Mouse (Mus musculus) liver, embryonic 12.5 days (tissue): ENCODE measurements around the gene Mrgpra2a. TPM values are rescaled to one million over a fixed set of nuclear protein-coding genes. Genes with fewer than 3 reads are reported as not detected.

Experiments used
- polyA plus RNA-seq: library from polyadenylated mRNA; unstranded; fragments of >200 nt; fragmentation: Nextera tagmentation; extraction: Ambion mirVana; gene quantifications from 2 replicates; pipeline ENCODE4 v1.2.1, GENCODE M21; 2016

The Mrgpra2a gene
- polyA plus RNA-seq, 1 experiment from 2014 or later = 0.11 TPM

Other genes with a start within 250 kb of the Mrgpra2a start
- gene Mrgpra6, start 247.2 kb downstream of the Mrgpra2a start, polyA plus RNA-seq = not detected in 2 replicates
- not detected in 2 replicates for gene Mrgpra9, start 199.3 kb downstream of the Mrgpra2a start, polyA plus RNA-seq
- not detected in 2 replicates for gene Mrgpra1, start 97.9 kb downstream of the Mrgpra2a start, polyA plus RNA-seq
- gene Mrgpra2b, start 76.7 kb upstream of the Mrgpra2a start, polyA plus RNA-seq = 0.31 TPM in 2 replicates
- not detected in 2 replicates for gene Mrgpra3, start 149.2 kb upstream of the Mrgpra2a start, polyA plus RNA-seq